ENCODE assay signal across 8 mouse cellular contexts in the genomic region with DNA sequence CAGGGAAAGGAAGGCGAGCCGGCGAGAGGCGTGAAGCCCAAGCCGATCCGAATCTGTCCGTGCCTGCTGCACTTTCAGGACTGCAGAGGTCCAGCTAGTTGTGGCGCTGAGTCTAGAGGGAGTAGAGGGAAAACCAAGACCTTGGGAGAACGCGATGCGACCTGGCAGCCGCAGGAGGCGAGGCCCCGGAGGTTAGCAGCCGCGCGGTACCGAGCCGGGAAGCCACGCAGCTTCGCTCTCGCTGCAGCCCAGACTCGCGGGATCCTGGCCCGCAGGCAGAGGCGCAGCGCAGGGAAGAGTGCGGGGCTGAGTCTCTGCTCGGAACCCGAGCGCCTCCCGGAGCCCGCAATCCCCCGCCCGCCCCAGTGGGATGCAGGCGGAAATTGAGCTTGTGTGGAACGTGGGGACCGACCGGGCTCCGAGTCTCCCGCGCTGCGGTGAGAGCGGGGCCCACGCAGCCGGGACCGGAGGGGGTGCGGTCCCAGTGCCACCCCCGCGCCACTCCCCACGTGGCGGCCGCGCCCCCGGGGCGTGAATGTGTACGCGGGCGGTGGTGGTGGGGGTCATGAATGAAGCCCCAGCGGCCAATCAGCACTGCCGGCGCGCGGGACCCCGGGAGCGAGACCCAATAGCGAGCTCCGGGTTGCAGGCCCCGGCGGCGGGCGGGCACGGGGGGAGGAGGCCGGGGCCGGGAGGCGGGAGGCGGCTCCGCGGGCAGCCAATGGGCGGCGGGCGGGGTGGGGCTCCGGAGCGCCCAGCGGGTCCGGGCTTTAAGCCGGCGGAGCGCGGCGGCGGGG. TPM values are rescaled to one million over a fixed set of nuclear protein-coding genes. Genes with fewer than 3 reads are reported as not detected.
DNase-seq lines count a peak whose midpoint lies in the region; ATAC-seq lines count a peak whose summit lies in the region.

No protein-coding gene starts in this region.

- DNase-seq in adrenal gland, postnatal 25 days, result peak; percentile 89
- DNase-seq in embryonic facial prominence, embryonic 10.5 days (ENCODE audit: low spot score), result peak; percentile 95
- DNase-seq in heart, adult 11 months, result peak; percentile 99
- DNase-seq in kidney, adult 11 months, result peak; percentile 53
- DNase-seq in left cerebral cortex, postnatal 36 days (ENCODE audit: low spot score in 2 of 2), result peak; percentile 87 to 93
- DNase-seq in mesoderm, embryonic 11.5 days (ENCODE audit: low read depth, low spot score), result peak; percentile 84
- peak; percentile 90 for DNase-seq in right cerebral cortex, postnatal 4 days

- H3K4me3 ChIP-seq in embryonic facial prominence, embryonic 10.5 days, result peak overlapping the region; percentile 75

- H3K27ac ChIP-seq in embryonic facial prominence, embryonic 10.5 days (replicated peaks), result peak overlapping the region; percentile 69

- H3K9me3 ChIP-seq in embryonic facial prominence, embryonic 10.5 days, result no peaks in the 10 kb centered on the region

- peaks cover 100% of the 10 kb centered on the region for H3K27me3 ChIP-seq in embryonic facial prominence, embryonic 10.5 days (replicated peaks; ENCODE audit: low read depth, poor library complexity, severe bottlenecking)

- ATAC-seq in monocyte, adult 5-6 weeks (replicated peaks; ENCODE audit: insufficient number of reproducible peaks, low FRiP score, low TSS enrichment, poor library complexity, severe bottlenecking), result no peak

- 1% methylated on average over 92 of the region's 92 CpGs for WGBS in embryonic facial prominence, embryonic 10.5 days

- no peaks in the 10 kb centered on the region for H3K36me3 ChIP-seq in embryonic facial prominence, embryonic 10.5 days (replicated peaks)

- intact Hi-C loops in left cerebral cortex, postnatal 36 days (cut with DNase I), result loop anchor here (10.0 kb wide), 1 partner anchor 262 kb away; no protein-coding TSS in a partner anchor

- peaks cover 53% of the 10 kb centered on the region for H3K4me1 ChIP-seq in embryonic facial prominence, embryonic 10.5 days

RNA-seq across cellular contexts. Expression of gene Pou3f1, which starts 0.4 kb away (rescaled TPM):
- not detected in 2 replicates for total RNA-seq in adrenal gland, postnatal 25 days (2021)
- 1.7 and 2.5 TPM in 2 replicates for polyA plus RNA-seq in embryonic facial prominence, embryonic 10.5 days (2016; fragmentation: Nextera tagmentation; extraction: Ambion mirVana)
- 10 to 100 TPM; 14.8 to 21.6 TPM for total RNA-seq in left cerebral cortex, postnatal 36 days (2021)
- total RNA-seq in monocyte, adult 5-6 weeks (2017), result not detected in 3 replicates

RNA-seq across cellular contexts. Expression of gene Utp11, which starts 36.3 kb away (rescaled TPM):
- total RNA-seq in adrenal gland, postnatal 25 days (2021), result 38.1 and 43.0 TPM in 2 replicates
- polyA plus RNA-seq in embryonic facial prominence, embryonic 10.5 days (2016; fragmentation: Nextera tagmentation; extraction: Ambion mirVana), result 70.8 and 78.6 TPM in 2 replicates
- 10 to 100 TPM; 14.4 to 15.1 TPM for total RNA-seq in left cerebral cortex, postnatal 36 days (2021)
- total RNA-seq in monocyte, adult 5-6 weeks (2017), result 28.4 to 46.7 TPM (median 36.0 TPM) in 3 replicates

RNA-seq across cellular contexts. Expression of gene Fhl3, which starts 43.4 kb away (rescaled TPM):
- 6.7 and 8.7 TPM in 2 replicates for total RNA-seq in adrenal gland, postnatal 25 days (2021)
- 10.8 and 15.5 TPM in 2 replicates for polyA plus RNA-seq in embryonic facial prominence, embryonic 10.5 days (2016; fragmentation: Nextera tagmentation; extraction: Ambion mirVana)
- total RNA-seq in left cerebral cortex, postnatal 36 days (2021), result 1 to 10 TPM; 1.6 to 1.9 TPM
- total RNA-seq in monocyte, adult 5-6 weeks (2017), result 0.76 to 5.1 TPM in 2 of 3 replicates, not detected in the other

RNA-seq across cellular contexts. Expression of gene 3100002H09Rik, which starts 46.4 kb away (rescaled TPM):
- total RNA-seq in adrenal gland, postnatal 25 days (2021), result not detected in 2 replicates
- 0.24 TPM in 1 of 2 replicates, not detected in the other for polyA plus RNA-seq in embryonic facial prominence, embryonic 10.5 days (2016; fragmentation: Nextera tagmentation; extraction: Ambion mirVana)
- total RNA-seq in left cerebral cortex, postnatal 36 days (2021), result under 1 TPM in 1 of 2 experiments, not detected in 1; 0.79 TPM
- not detected in 3 replicates for total RNA-seq in monocyte, adult 5-6 weeks (2017)

RNA-seq across cellular contexts. Expression of gene Sf3a3, which starts 57.5 kb away (rescaled TPM):
- total RNA-seq in adrenal gland, postnatal 25 days (2021), result 40.2 and 46.8 TPM in 2 replicates
- polyA plus RNA-seq in embryonic facial prominence, embryonic 10.5 days (2016; fragmentation: Nextera tagmentation; extraction: Ambion mirVana), result 265 and 267 TPM in 2 replicates
- 10 to 100 TPM; 31.8 to 37.3 TPM for total RNA-seq in left cerebral cortex, postnatal 36 days (2021)
- total RNA-seq in monocyte, adult 5-6 weeks (2017), result 67.5 to 99.3 TPM (median 98.8 TPM) in 3 replicates

Comparison
In these comparisons a context has a peak if more than half of its experiments do, and no peak if none do; other contexts are left out.
1. RNA of gene Pou3f1, which starts 0.4 kb away (total RNA-seq): 14.8 to 21.6 TPM in left cerebral cortex, postnatal 36 days; not detected in adrenal gland, postnatal 25 days and not detected in monocyte, adult 5-6 weeks; every median in the first group is over 10 times any median in the second.
2. Peak in every context shown above with its lines, with median percentiles within 50 percentile points of each other: DNase-seq.